Mouse (Mus musculus) hindbrain, embryonic 11.5 days (tissue): ENCODE measurements around the gene Gm4131. TPM values are rescaled to one million over a fixed set of nuclear protein-coding genes. Genes with fewer than 3 reads are reported as not detected.

Experiments
- ATAC-seq: fragments of 200-750 bp; cut with Nextera tagmentation; 2 replicates; pipeline ENCODE4 v1.8.0; 2017; ENCODE audit warnings: mild to moderate bottlenecking, moderate TSS enrichment, moderate library complexity; ENCODE audit not compliant: low FRiP score
- DNase-seq: peaks from one replicate; pipeline ENCODE4 v3.0.0-alpha.2; 2015; ENCODE audit warnings: low spot score
- H3K27ac ChIP-seq: fragments of 300-500 bp; sonication (generic); 2 replicates; pipeline ENCODE4 v1.5.1; 2014; ENCODE audit warnings: mild to moderate bottlenecking, low read depth, low read length
- H3K27me3 ChIP-seq: fragments of 300-500 bp; sonication (generic); 2 replicates; pipeline ENCODE4 v1.6.1; 2014; ENCODE audit warnings: mild to moderate bottlenecking, low read length, moderate library complexity, mixed read lengths; ENCODE audit not compliant: control insufficient read depth, insufficient read depth
- H3K36me3 ChIP-seq: fragments of 300-500 bp; sonication (generic); 2 replicates; pipeline ENCODE4 v1.6.1; 2014; ENCODE audit warnings: mild to moderate bottlenecking, low read length, moderate library complexity, mixed read lengths; ENCODE audit not compliant: control insufficient read depth, insufficient read depth
- H3K4me1 ChIP-seq: fragments of 300-500 bp; sonication (generic); replicated peaks from 2 replicates; pipeline ENCODE4 v1.6.1; 2014; ENCODE audit warnings: low read length, mixed read lengths; ENCODE audit not compliant: control insufficient read depth, insufficient read depth
- H3K4me2 ChIP-seq: fragments of 300-500 bp; sonication (generic); replicated peaks from 2 replicates; pipeline ENCODE4 v1.6.1; 2014; ENCODE audit warnings: mild to moderate bottlenecking, low read depth, low read length
- H3K4me3 ChIP-seq: fragments of 300-500 bp; sonication (generic); 2 replicates; pipeline ENCODE4 v1.5.1; 2014; ENCODE audit warnings: low read depth, low read length
- H3K9ac ChIP-seq: fragments of 300-500 bp; sonication (generic); 2 replicates; pipeline ENCODE4 v1.6.1; 2014; ENCODE audit warnings: low read depth, low read length
- H3K9me3 ChIP-seq: fragments of 300-500 bp; sonication (generic); 2 replicates; pipeline ENCODE4 v1.6.1; 2016; ENCODE audit warnings: low read length; ENCODE audit not compliant: control insufficient read depth
- WGBS: fragments of 180-500 bp; shearing (Covaris S2); extraction: QIAGEN DNeasy Blood & Tissue Kit; methylation state at CpG from one replicate; pipeline ENCODE4 v1.1.7; 2014; 5-methylcytosine and 5-hydroxymethylcytosine counted together
- polyA plus RNA-seq: library from polyadenylated mRNA; unstranded; fragments of >200 nt; fragmentation: Nextera tagmentation; extraction: Ambion mirVana; gene quantifications from 2 replicates; pipeline ENCODE4 v1.2.1, GENCODE M21; 2014

The Gm4131 gene
- polyA plus RNA-seq, 1 experiment from 2014 or later: not detected

GRCm38 (mm10) chr14:62447214-62447548 is 119.5 kb downstream of the Gm4131 start:
- no peaks in the 10 kb centered on the region for H3K9me3 ChIP-seq
- no peaks in the 10 kb centered on the region for H3K4me1 ChIP-seq
- H3K4me3 ChIP-seq: no peak overlapping the region
- no peak overlapping the region for H3K4me2 ChIP-seq
- ATAC-seq (no peak), DNase-seq (no peak)
- no peaks in the 10 kb centered on the region for H3K27me3 ChIP-seq
- no peak overlapping the region for H3K27ac ChIP-seq
- WGBS: 89% methylated on average over 3 of the region's 3 CpGs
- H3K36me3 ChIP-seq: no peaks in the 10 kb centered on the region
- no peak overlapping the region for H3K9ac ChIP-seq

GRCm38 (mm10) chr14:62446385-62447213 is 120.1 kb downstream of the Gm4131 start:
- ATAC-seq (no peak), DNase-seq (peak; percentile 19)
- no peak overlapping the region for H3K9ac ChIP-seq
- H3K4me2 ChIP-seq: no peak overlapping the region
- H3K9me3 ChIP-seq: no peaks in the 10 kb centered on the region
- no peaks in the 10 kb centered on the region for H3K4me1 ChIP-seq
- WGBS: 64% methylated on average over 7 of the region's 7 CpGs
- H3K27ac ChIP-seq: no peak overlapping the region
- no peak overlapping the region for H3K4me3 ChIP-seq
- H3K36me3 ChIP-seq: no peaks in the 10 kb centered on the region
- no peaks in the 10 kb centered on the region for H3K27me3 ChIP-seq

GRCm38 (mm10) chr14:62443840-62444430 is 122.8 kb downstream of the Gm4131 start:
- Histone ChIP-seq H3K4me3 (no peak overlapping the region), H3K4me2 (no peak overlapping the region), H3K9ac (no peak overlapping the region), H3K27ac (no peak overlapping the region), H3K9me3 (no peaks in the 10 kb centered on the region), H3K36me3 (no peaks in the 10 kb centered on the region), H3K4me1 (no peaks in the 10 kb centered on the region), H3K27me3 (no peaks in the 10 kb centered on the region)
- WGBS: 80% methylated on average over 6 of the region's 6 CpGs
- ATAC-seq (no peak), DNase-seq (no peak)

GRCm38 (mm10) chr14:62442971-62443370 is 123.8 kb downstream of the Gm4131 start:
- no peak overlapping the region for H3K4me3 ChIP-seq
- no peaks in the 10 kb centered on the region for H3K4me1 ChIP-seq
- H3K4me2 ChIP-seq: no peak overlapping the region
- no peak overlapping the region for H3K9ac ChIP-seq
- ATAC-seq: no peak
- H3K27me3 ChIP-seq: no peaks in the 10 kb centered on the region
- 79% methylated on average over 1 of the region's 1 CpGs for WGBS
- DNase-seq: no peak
- H3K27ac ChIP-seq: no peak overlapping the region
- no peaks in the 10 kb centered on the region for H3K9me3 ChIP-seq
- H3K36me3 ChIP-seq: no peaks in the 10 kb centered on the region

- Histone ChIP-seq H3K9me3 (no peaks in the 10 kb centered on the region), H3K36me3 (no peaks in the 10 kb centered on the region), H3K27me3 (no peaks in the 10 kb centered on the region), H3K4me2 (no peak overlapping the region), H3K27ac (no peak overlapping the region), H3K4me1 (no peaks in the 10 kb centered on the region; the same call in 1 of the 2 replicates), H3K9ac (no peak overlapping the region), H3K4me3 (no peak overlapping the region)
- DNase-seq (no peak), ATAC-seq (no peak)
Measured at GRCm38 (mm10) chr14:62440036-62440435, 126.7 kb downstream of the Gm4131 start.

GRCm38 (mm10) chr14:62438236-62438635 is 128.5 kb downstream of the Gm4131 start:
- 73% methylated on average over 4 of the region's 4 CpGs for WGBS
- H3K27me3 ChIP-seq: no peaks in the 10 kb centered on the region
- no peak for ATAC-seq

GRCm38 (mm10) chr14:62437806-62438205 is 128.9 kb downstream of the Gm4131 start:
- Histone ChIP-seq H3K4me1 (no peaks in the 10 kb centered on the region; the same call in 1 of the 2 replicates), H3K4me3 (no peak overlapping the region), H3K9ac (no peak overlapping the region), H3K36me3 (no peaks in the 10 kb centered on the region), H3K9me3 (no peaks in the 10 kb centered on the region), H3K27ac (no peak overlapping the region), H3K27me3 (no peaks in the 10 kb centered on the region), H3K4me2 (no peak overlapping the region)
- 88% methylated on average over 2 of the region's 2 CpGs for WGBS
- ATAC-seq (no peak), DNase-seq (no peak)

More at GRCm38 (mm10) chr14:62438236-62438635, 128.5 kb downstream of the Gm4131 start:
- H3K4me3 ChIP-seq: no peak overlapping the region
- no peaks in the 10 kb centered on the region; the same call in 1 of the 2 replicates for H3K4me1 ChIP-seq
- H3K4me2 ChIP-seq: no peak overlapping the region
- H3K27ac ChIP-seq: no peak overlapping the region
- H3K9ac ChIP-seq: no peak overlapping the region
- no peaks in the 10 kb centered on the region for H3K36me3 ChIP-seq
- DNase-seq: no peak
- H3K9me3 ChIP-seq: no peaks in the 10 kb centered on the region

GRCm38 (mm10) chr14:62425277-62425691 is 141.4 kb downstream of the Gm4131 start:
- H3K9ac ChIP-seq: no peak overlapping the region
- no peaks in the 10 kb centered on the region for H3K4me1 ChIP-seq
- H3K9me3 ChIP-seq: no peaks in the 10 kb centered on the region
- DNase-seq (no peak), ATAC-seq (no peak)
- 80% methylated on average over 2 of the region's 2 CpGs for WGBS
- no peak overlapping the region for H3K27ac ChIP-seq
- no peak overlapping the region for H3K4me3 ChIP-seq
- H3K36me3 ChIP-seq: no peaks in the 10 kb centered on the region
- H3K4me2 ChIP-seq: no peak overlapping the region
- no peaks in the 10 kb centered on the region for H3K27me3 ChIP-seq

GRCm38 (mm10) chr14:62422265-62422664 is 144.5 kb downstream of the Gm4131 start:
- Histone ChIP-seq H3K4me3 (no peak overlapping the region), H3K9ac (no peak overlapping the region), H3K36me3 (no peaks in the 10 kb centered on the region), H3K9me3 (no peaks in the 10 kb centered on the region), H3K27me3 (no peaks in the 10 kb centered on the region), H3K4me2 (no peak overlapping the region), H3K4me1 (no peaks in the 10 kb centered on the region), H3K27ac (no peak overlapping the region)
- DNase-seq (no peak), ATAC-seq (no peak)
- WGBS: 84% methylated on average over 4 of the region's 4 CpGs
